Mouse (Mus musculus): ENCODE data around the gene Nipbl.
"Not testable (repeated sequence)": the region's sequence is repeated elsewhere in the genome, so short reads cannot be mapped to it uniquely, and the experiment has no call there.

Gene Nipbl

GRCm38 (mm10) chr15:8294150-8294549 is 150.1 kb downstream of the Nipbl start:
- no peak for DNase-seq (ENCODE audit: low spot score in 2 of 2)

- no peak for DNase-seq (ENCODE audit: low spot score in 2 of 2)
Measured at GRCm38 (mm10) chr15:8291251-8291650, 153.0 kb downstream of the Nipbl start.

GRCm38 (mm10) chr15:8282155-8282554 is 162.1 kb downstream of the Nipbl start:
- no peak for DNase-seq (ENCODE audit: low spot score in 2 of 2)

GRCm38 (mm10) chr15:8281701-8282100 is 162.6 kb downstream of the Nipbl start:
- no peak for DNase-seq (ENCODE audit: low spot score in 2 of 2)

GRCm38 (mm10) chr15:8279929-8280610 is 164.2 kb downstream of the Nipbl start:
- no peak for DNase-seq (ENCODE audit: low spot score in 2 of 2)

- DNase-seq (ENCODE audit: low spot score in 2 of 2) = no peak
Measured at GRCm38 (mm10) chr15:8279320-8279779, 164.9 kb downstream of the Nipbl start.

- DNase-seq (ENCODE audit: low spot score in 2 of 2) = not testable (repeated sequence)
Measured at GRCm38 (mm10) chr15:8277916-8278315, 166.3 kb downstream of the Nipbl start.

- no peak for DNase-seq (ENCODE audit: low spot score in 2 of 2)
Measured at GRCm38 (mm10) chr15:8271952-8272351, 172.3 kb downstream of the Nipbl start.

- no peak for DNase-seq (ENCODE audit: low spot score in 2 of 2)
Measured at GRCm38 (mm10) chr15:8268231-8268630, 176.0 kb downstream of the Nipbl start.

- no peak for DNase-seq (ENCODE audit: low spot score in 2 of 2)
Measured at GRCm38 (mm10) chr15:8267211-8267610, 177.1 kb downstream of the Nipbl start.

GRCm38 (mm10) chr15:8265946-8266345 is 178.3 kb downstream of the Nipbl start:
- no peak for DNase-seq (ENCODE audit: low spot score in 2 of 2)

Data from spleen, postnatal 14 days (tissue).